Mouse (Mus musculus): Measurements from ENCODE around the gene Gm21834. TPM values are rescaled to one million over a fixed set of nuclear protein-coding genes. Genes with fewer than 3 reads are reported as not detected.

The Gm21834 gene
- not detected for polyA plus RNA-seq (2021)

DNA sequence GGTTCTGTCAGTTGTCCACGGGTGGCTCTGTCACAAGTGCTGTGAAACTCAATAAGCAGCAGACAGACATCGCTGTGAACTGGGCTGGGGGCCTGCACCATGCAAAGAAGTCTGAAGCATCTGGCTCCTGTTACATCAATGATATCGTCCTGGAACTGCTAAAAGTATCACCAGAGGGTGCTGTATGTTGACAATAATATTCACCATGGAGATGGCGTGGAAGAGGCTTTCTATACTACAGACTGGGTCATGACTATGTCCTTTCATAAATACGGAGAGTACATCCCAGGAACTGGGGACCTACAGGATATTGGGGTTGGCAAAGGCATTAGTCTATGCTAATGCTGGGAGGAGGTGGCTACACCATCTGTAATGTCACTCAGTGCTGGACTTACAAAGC lies at the start of gene Gm21834:
TSS of gene Gm21834 (minus strand) at position 101 of the 400 bp plus-strand sequence.
- ATAC-seq = no peak
- TF ChIP-seq CTCF (IDR thresholded peaks at IDR 0.05) = no peak
- no peak for DNase-seq (ENCODE audit: low read depth, low spot score)
- no peaks in the 10 kb centered on the region for H3K27me3 ChIP-seq
- in situ Hi-C loops (cut with MboI; ENCODE audit: low pct_unique_long_range_greater_than_20kb) = no loop called here
- CTCF ChIA-PET = no interaction called here
- POLR2A ChIA-PET = no interaction called here

DNA sequence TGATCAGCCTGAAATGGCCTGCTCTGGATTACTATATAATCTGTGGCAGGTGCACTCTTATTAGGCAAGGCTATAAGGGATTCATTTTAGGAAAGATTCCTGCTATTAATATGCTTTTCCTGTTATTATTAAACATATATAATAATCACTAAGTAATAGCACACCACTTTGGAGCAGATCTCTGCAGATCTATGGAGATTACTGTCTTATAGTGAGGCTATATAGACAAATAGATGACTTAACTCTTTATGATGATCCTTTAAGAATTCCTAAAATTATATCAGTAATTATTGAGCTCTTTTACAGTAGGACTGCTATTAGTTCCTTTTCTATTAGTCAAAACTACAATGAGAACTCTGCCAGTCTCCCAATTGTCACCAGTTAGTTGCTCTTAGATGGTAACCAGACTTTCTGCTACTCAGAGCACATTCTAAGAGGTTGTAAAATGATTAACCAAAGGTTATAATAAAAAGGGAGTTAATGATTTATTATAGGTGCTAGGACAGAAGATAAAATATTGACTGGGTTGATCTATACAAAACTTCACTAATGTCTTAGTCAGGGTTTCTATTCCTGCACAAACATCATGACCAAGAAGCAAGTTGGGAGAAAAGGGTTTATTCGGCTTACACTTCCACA lies 46.3 kb upstream of the Gm21834 start:
- CTCF ChIA-PET = no interaction called here
- DNase-seq (ENCODE audit: low read depth, low spot score) (no peak), ATAC-seq (no peak)
- TF ChIP-seq CTCF (IDR thresholded peaks at IDR 0.05) = no peak
- in situ Hi-C loops (cut with MboI; ENCODE audit: low pct_unique_long_range_greater_than_20kb) = no loop called here
- H3K27me3 ChIP-seq = no peaks in the 10 kb centered on the region
- POLR2A ChIA-PET = no interaction called here

- in situ Hi-C loops (cut with MboI; ENCODE audit: low pct_unique_long_range_greater_than_20kb) = loop anchor here (25.0 kb wide), 2 partner anchors 1041 to 1116 kb away; no protein-coding TSS in a partner anchor
- CTCF ChIA-PET = no interaction called here
- DNase-seq (ENCODE audit: low read depth, low spot score) (no peak), ATAC-seq (peak; percentile 31)
- peak; percentile 44 for TF ChIP-seq CTCF (IDR thresholded peaks at IDR 0.05)
- POLR2A ChIA-PET = no interaction called here
- H3K27me3 ChIP-seq = no peaks in the 10 kb centered on the region
Measured at GRCm38 (mm10) chr17:57770904-57771303, 28.9 kb upstream of the Gm21834 start.

DNA sequence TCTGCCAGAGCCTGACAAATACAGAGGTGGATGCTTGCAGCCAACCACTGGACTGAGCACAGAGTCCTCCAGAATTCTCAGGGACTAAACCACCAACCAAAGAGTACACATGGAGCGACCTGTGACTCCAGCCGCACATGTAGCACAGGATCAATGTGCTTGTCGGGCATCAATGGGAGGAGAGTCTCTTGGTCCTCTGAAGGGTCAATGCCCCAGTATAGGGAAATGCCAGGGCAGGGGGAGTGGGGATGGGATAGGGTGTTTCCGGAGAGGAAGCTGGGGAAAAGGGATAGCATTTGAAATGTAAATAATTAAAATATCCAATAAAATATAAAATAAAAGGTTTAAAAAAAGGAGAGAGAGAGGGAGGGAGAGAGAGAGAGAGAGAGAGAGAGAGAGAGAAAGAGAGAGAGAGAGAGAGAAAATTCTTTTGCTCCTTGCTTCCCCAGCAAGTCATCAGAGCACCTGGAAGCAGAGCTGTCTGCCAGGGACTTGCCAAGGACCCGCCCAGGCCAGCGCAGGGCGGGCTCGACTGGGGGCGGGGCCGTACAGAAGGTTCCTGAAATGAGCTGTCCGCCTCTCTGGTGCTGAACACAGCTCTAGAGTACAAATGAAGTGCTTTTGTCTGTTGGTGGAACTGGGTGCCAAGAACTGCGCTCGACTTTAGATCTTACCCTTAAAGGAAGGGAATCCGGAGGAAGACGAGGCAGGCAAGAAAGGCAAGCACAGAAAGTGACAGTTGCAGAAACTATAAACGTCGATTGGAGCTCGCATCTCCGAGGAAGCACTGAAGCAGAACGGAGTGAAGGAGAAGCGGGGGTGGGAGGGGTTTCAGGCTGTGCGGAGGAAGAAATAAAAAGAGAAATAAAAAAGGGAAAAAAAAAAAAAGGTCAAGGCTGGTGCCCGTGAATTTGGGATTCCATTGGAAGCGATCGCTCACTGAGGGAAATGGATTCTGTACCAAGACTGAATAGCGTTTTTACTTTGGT lies 26.9 kb upstream of the Gm21834 start, which contains the start of gene Cntnap5c:
TSS of gene Cntnap5c (plus strand) at position 949 of the 989 bp plus-strand sequence.
- TF ChIP-seq CTCF (IDR thresholded peaks at IDR 0.05) = no peak
- no peak for DNase-seq (ENCODE audit: low read depth, low spot score)
- no peaks in the 10 kb centered on the region for H3K27me3 ChIP-seq
- ChIA-PET CTCF (no interaction called here), POLR2A (interaction anchor here (0.6 kb wide), 1 partner anchor 68 kb away, joined by 3 read pairs; no protein-coding TSS in a partner anchor)
- in situ Hi-C loops (cut with MboI; ENCODE audit: low pct_unique_long_range_greater_than_20kb) = loop anchor here (25.0 kb wide), 2 partner anchors 1043 to 1118 kb away; no protein-coding TSS in a partner anchor
- ATAC-seq = peak; percentile 82

- ChIA-PET CTCF (interaction anchor here (2.0 kb wide), 1 partner anchor 12 kb away, joined by 6 read pairs; no protein-coding TSS in a partner anchor), POLR2A (no interaction called here)
- ATAC-seq (no peak), DNase-seq (ENCODE audit: low read depth, low spot score) (no peak)
- no peak for TF ChIP-seq CTCF (IDR thresholded peaks at IDR 0.05)
- in situ Hi-C loops (cut with MboI; ENCODE audit: low pct_unique_long_range_greater_than_20kb) = loop anchor here (25.0 kb wide), 2 partner anchors 1045 to 1120 kb away; no protein-coding TSS in a partner anchor
- H3K27me3 ChIP-seq = no peaks in the 10 kb centered on the region
Measured at GRCm38 (mm10) chr17:57767306-57767705, 25.3 kb upstream of the Gm21834 start.

GRCm38 (mm10) chr17:57758033-57758432 lies 16.0 kb upstream of the Gm21834 start:
- CTCF ChIA-PET = no interaction called here
- ATAC-seq (no peak), DNase-seq (ENCODE audit: low read depth, low spot score) (no peak)
- TF ChIP-seq CTCF (IDR thresholded peaks at IDR 0.05) = no peak
- no peaks in the 10 kb centered on the region for H3K27me3 ChIP-seq
- in situ Hi-C loops (cut with MboI; ENCODE audit: low pct_unique_long_range_greater_than_20kb) = loop anchor here (25.0 kb wide), 2 partner anchors 1054 to 1129 kb away; no protein-coding TSS in a partner anchor
- POLR2A ChIA-PET = no interaction called here

- no peak for TF ChIP-seq CTCF (IDR thresholded peaks at IDR 0.05)
Measured at GRCm38 (mm10) chr17:57694791-57695190, 47.2 kb downstream of the Gm21834 start.

More at GRCm38 (mm10) chr17:57694791-57695190, 47.2 kb downstream of the Gm21834 start:
- in situ Hi-C loops (cut with MboI; ENCODE audit: low pct_unique_long_range_greater_than_20kb) = no loop called here
- ChIA-PET CTCF (no interaction called here), POLR2A (no interaction called here)
- ATAC-seq = no peak
- H3K27me3 ChIP-seq = no peaks in the 10 kb centered on the region
- no peak for DNase-seq (ENCODE audit: low read depth, low spot score)

Other genes starting within 250 kb of the Gm21834 start
- gene Vmn2r120, start 196.7 kb downstream of the Gm21834 start, polyA plus RNA-seq (2021) = not detected
- 0.03 TPM for gene Cntnap5c, start 27.4 kb upstream of the Gm21834 start, polyA plus RNA-seq (2021)

All from Patski (cell line).